Mouse (Mus musculus) inflammation-experienced regulatory T-cells, adult 6 months (primary cell): ENCODE measurements around the gene Pdia5. TPM values are rescaled to one million over a fixed set of nuclear protein-coding genes. Genes with fewer than 3 reads are reported as not detected.

Source experiments
- ATAC-seq: one replicate; pipeline ENCODE4 v1.8.0; 2017
- polyA plus RNA-seq, 3 experiments: library from polyadenylated mRNA; unstranded; fragments of 100-300 nt; shearing (Covaris generic); gene quantifications; one replicate each; pipeline ENCODE4 v1.2.1; 2017

Gene Pdia5
- under 1 TPM in 1 of 3 experiments, not detected in 2; 0.53 TPM for polyA plus RNA-seq

GRCm38 (mm10) chr16:35490231-35491070, at the start of gene Pdia5:
TSS of gene Pdia5 (minus strand) at chr16:35490873.
- ATAC-seq: no peak

DNA sequence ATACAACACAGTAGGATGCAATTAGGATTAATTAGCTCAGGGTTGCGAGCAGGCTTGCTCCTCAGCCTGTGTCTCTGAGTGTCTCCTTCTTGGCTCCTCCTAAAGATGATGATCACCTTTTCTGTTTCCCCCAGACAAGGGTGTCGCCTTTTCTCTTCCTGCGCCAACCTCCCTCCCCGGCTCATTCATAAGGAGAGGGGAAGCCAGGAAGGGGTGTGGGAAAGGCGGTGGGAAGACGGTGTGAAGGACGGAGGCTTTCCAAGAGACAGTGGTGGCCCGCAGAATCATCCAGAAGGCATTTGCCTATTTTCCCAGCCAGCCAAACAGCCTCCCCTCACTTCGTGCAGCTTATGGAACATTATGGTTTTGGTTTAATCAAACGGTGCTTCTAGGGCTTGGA, 48.4 kb upstream of the Pdia5 start:
- no peak for ATAC-seq

DNA sequence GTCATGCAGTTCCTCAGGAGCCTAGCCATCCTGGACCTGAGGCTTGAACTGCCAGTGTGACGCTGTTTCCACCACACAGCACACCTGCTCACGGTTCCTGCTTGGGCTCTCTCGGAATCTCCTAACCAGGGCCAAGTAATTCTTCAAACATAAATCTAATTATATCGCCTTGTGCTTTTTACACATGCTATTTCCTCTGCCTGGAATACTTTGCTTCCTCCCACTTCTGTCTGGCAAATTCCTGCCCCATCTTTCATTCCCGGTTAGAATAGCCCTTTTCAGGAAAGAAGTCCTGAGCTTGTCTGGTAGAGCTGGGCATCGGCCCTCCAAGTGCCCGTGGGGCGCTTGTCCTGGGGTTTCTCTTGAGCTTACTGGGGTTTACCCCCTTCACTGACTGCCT, 47.0 kb upstream of the Pdia5 start:
- no peak for ATAC-seq

DNA sequence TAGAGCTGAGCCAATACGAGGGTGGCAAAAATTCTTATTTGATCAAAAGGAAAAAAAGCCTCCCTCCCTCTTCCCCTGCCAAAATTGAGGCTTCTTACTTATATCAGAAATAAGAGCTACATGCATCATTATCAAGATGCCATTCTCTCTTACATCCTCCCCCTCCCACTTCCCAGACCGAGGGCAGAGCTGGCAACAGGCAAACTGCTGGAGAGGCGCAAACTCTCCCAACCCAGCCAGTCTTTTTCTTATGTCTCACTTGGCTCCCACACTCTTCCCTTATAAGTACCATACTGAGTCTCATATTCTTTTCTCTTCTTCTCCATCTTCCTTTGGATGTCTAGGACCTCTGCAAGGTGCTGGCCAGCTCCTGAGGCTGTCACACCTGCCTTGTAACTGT, 44.0 kb upstream of the Pdia5 start:
- ATAC-seq: no peak

GRCm38 (mm10) chr16:35524200-35524599, 33.5 kb upstream of the Pdia5 start:
- no peak for ATAC-seq

DNA sequence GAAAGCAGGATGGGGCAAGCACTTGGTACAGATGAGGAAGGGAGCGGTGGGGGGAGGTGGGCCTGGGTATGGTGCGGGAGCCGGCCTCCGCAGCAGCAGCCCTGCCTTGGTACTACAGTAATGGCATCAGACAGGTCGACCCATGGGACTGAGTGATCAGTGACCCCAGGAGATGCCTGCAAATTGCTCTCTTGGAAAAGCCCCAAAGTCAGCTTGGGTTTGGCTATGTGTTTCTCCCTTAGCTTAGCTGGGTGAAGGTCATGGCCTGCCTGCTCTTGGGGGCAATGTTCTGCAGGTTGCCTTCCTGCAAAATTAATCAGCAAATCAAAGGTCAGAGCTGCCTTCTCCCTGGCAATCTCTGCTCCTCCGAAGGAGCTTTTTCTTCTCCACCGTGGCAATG, 28.6 kb upstream of the Pdia5 start:
- no peak for ATAC-seq

GRCm38 (mm10) chr16:35517976-35518951, 27.6 kb upstream of the Pdia5 start:
- ATAC-seq: no peak

DNA sequence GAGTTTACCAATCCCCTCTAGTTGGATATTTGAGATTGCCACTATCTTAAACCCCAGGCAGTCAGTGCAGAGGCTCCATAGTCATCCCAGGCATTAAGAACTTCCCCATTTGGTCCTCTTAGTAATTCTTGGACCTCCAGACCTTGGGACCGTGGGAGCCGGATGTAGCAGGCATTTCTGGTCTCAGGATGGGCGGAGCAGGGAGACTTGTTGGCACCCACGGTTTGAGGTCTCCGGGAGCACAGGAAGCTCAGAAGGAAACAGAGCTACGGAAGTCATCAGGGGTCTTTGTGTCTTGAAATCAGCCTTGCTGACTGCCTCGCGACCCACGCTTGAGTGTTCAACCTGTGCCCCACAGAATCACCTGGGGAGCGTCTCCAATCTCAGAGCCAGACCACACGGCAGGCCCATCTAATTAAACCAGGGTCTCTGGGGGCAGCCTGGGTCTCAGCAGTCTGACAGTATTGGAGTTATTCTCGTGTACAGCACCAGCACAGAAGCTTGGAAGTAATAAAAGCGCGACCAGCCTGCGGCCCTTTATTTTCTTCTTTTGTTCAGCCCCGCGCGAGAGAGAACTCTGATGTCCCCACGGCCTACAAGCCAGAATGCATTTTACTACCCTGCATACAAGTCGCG, 25.4 kb upstream of the Pdia5 start:
- no peak for ATAC-seq

GRCm38 (mm10) chr16:35509331-35510070, 18.8 kb upstream of the Pdia5 start:
- ATAC-seq: no peak

DNA sequence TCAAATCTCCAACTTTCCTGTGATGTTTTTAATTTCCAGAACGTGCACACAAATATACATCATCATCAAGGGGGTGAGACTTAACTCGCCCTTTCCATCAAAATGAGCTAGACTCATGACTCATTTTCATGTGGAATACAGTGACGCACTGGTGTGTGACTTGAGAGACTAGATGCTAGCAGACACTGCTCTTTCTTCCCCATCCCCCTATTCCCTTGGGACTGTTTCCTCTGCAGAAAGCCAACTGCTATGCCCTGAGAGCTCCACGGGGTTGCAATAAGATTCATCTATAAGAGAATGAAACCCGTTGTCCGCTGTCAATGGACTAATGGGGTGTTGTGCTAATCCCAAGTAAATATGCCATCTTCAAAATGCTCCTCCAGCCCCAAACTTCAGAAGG, 17.9 kb upstream of the Pdia5 start:
- no peak for ATAC-seq

DNA sequence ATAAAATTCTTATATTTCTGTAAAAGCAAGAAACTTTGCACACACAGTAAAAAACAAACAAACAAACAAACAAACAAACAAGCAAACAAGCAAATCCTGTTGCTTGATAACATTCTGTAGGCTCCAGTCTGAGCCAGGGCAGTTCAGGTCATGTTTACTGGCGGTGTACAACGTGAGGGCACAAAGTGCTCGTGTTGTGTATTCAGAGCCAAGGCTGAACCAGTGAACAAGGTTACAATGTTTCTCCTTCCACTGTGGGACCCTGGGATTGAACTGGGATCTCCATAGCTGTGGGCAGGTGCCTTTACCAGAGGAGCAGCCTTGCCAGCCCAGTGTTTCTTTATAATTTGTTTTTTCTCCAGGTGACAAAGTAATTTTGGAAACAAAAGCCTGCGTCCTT, 15.1 kb upstream of the Pdia5 start:
- no peak for ATAC-seq

GRCm38 (mm10) chr16:35504266-35504665, 13.6 kb upstream of the Pdia5 start:
- ATAC-seq: no peak

- ATAC-seq: no peak
Observed at GRCm38 (mm10) chr16:35502456-35502855, 11.8 kb upstream of the Pdia5 start.

GRCm38 (mm10) chr16:35501106-35501760, 10.6 kb upstream of the Pdia5 start:
- ATAC-seq: no peak

DNA sequence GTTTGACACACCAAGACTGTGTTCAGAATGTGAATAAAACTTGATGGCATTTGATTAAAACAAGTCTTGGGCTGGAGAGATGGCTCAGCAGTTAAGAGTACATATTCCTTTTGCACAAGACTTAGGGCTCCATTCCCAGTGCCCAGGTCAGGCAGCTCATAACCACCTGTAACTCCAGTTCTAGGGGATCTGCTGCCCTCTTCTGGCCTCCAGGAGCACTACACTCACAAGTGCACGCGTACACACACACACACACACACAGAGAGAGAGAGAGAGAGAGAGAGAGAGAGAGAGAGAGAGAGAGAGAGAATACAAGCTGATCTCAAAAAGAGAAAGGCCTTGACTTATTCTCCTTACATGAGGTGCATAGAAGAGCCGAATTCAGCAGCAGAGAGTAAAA, 9.7 kb upstream of the Pdia5 start:
- ATAC-seq: no peak

- no peak for ATAC-seq
Observed at GRCm38 (mm10) chr16:35489793-35490192, 880 bp downstream of the Pdia5 start.

- ATAC-seq: no peak
Observed at GRCm38 (mm10) chr16:35489066-35489718, 1.5 kb downstream of the Pdia5 start.

GRCm38 (mm10) chr16:35487776-35488175, 2.9 kb downstream of the Pdia5 start:
- no peak for ATAC-seq

DNA sequence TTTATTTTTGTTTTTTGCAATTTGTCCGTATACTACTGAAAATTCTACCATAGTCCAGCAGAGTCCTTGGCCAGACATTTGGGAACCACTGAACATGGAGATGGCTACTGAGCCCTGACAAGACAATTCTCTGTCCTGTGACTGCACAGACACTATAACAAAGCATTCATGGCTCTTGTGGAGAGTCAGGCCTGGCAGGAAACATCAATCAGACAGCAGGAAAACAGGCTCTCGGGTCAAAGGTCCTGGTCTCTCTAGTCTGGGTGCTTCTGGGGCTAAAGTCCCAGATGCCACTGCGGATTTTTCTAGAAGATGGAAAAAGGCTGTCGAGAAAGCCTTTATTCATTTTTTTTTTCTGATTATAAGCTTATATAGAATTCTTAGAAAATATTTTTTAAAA, 3.6 kb downstream of the Pdia5 start:
- ATAC-seq: no peak

GRCm38 (mm10) chr16:35485711-35486110, 5.0 kb downstream of the Pdia5 start:
- ATAC-seq: no peak
